Mouse (Mus musculus) heart, embryonic 15.5 days (tissue): ENCODE results near the gene Slc35b4. TPM values are rescaled to one million over a fixed set of nuclear protein-coding genes. Genes with fewer than 3 reads are reported as not detected.

Experiments used
- ATAC-seq: fragments of 200-750 bp; cut with Nextera tagmentation; replicated peaks from 2 replicates; pipeline ENCODE4 v1.8.0; 2017; ENCODE audit warnings: low read depth, moderate TSS enrichment; ENCODE audit not compliant: insufficient number of reproducible peaks, insufficient read depth, low FRiP score
- H3K27ac ChIP-seq: fragments of 300-500 bp; sonication (generic); 2 replicates; pipeline ENCODE4 v1.5.1; 2015; ENCODE audit warnings: mild to moderate bottlenecking, inconsistent platforms
- H3K27me3 ChIP-seq: fragments of 300-500 bp; sonication (generic); 2 replicates; pipeline ENCODE4 v1.6.1; 2015; ENCODE audit warnings: inconsistent platforms
- H3K36me3 ChIP-seq: fragments of 300-500 bp; sonication (generic); 2 replicates; pipeline ENCODE4 v1.6.1; 2015; ENCODE audit warnings: mild to moderate bottlenecking, inconsistent platforms
- H3K4me1 ChIP-seq: fragments of 300-500 bp; sonication (generic); replicated peaks from 2 replicates; pipeline ENCODE4 v1.6.1; 2015; ENCODE audit warnings: inconsistent platforms
- H3K4me2 ChIP-seq: fragments of 300-500 bp; sonication (generic); 2 replicates; pipeline ENCODE4 v1.6.1; 2015; ENCODE audit warnings: inconsistent platforms, mild to moderate bottlenecking, moderate library complexity
- H3K4me3 ChIP-seq: fragments of 300-500 bp; sonication (generic); 2 replicates; pipeline ENCODE4 v1.5.1; 2015; ENCODE audit warnings: mild to moderate bottlenecking, inconsistent platforms
- H3K9ac ChIP-seq: fragments of 300-500 bp; sonication (generic); 2 replicates; pipeline ENCODE4 v1.6.1; 2015; ENCODE audit warnings: mild to moderate bottlenecking, inconsistent platforms
- H3K9me3 ChIP-seq: fragments of 300-500 bp; sonication (generic); replicated peaks from 2 replicates; pipeline ENCODE4 v1.6.1; 2016; ENCODE audit warnings: inconsistent platforms
- WGBS: fragments of 180-500 bp; shearing (Covaris S2); methylation state at CpG from one replicate; pipeline ENCODE4 v1.1.7; 2015; ENCODE audit warnings: mixed read lengths; 5-methylcytosine and 5-hydroxymethylcytosine counted together
- polyA plus RNA-seq: library from polyadenylated mRNA; unstranded; fragments of >200 nt; fragmentation: Nextera tagmentation; extraction: Ambion mirVana; gene quantifications from 2 replicates; pipeline ENCODE4 v1.2.1, GENCODE M21; 2015

Slc35b4 gene
- polyA plus RNA-seq, 1 experiment from 2014 or later: 26.3 TPM

- Histone ChIP-seq H3K9ac (no peak overlapping the region), H3K9me3 (no peaks in the 10 kb centered on the region), H3K4me3 (no peak overlapping the region), H3K4me1 (peaks cover 32% of the 10 kb centered on the region), H3K36me3 (peaks cover 19% of the 10 kb centered on the region), H3K4me2 (no peak overlapping the region), H3K27me3 (no peaks in the 10 kb centered on the region), H3K27ac (peak overlapping the region; percentile 29; the same call in 1 of the 2 replicates)
- WGBS: 43% methylated on average over 3 of the region's 3 CpGs
- no peak for ATAC-seq
These were observed 22.7 kb downstream of the Slc35b4 start for GRCm38 (mm10) chr6:34154202-34154601.

- H3K9ac ChIP-seq: no peak overlapping the region
- H3K4me2 ChIP-seq: no peak overlapping the region
- H3K36me3 ChIP-seq: peaks cover 16% of the 10 kb centered on the region
- no peaks in the 10 kb centered on the region for H3K9me3 ChIP-seq
- peak overlapping the region; percentile 29; the same call in 1 of the 2 replicates for H3K27ac ChIP-seq
- H3K4me1 ChIP-seq: peaks cover 32% of the 10 kb centered on the region
- H3K4me3 ChIP-seq: no peak overlapping the region
- no peaks in the 10 kb centered on the region for H3K27me3 ChIP-seq
- no peak for ATAC-seq
- 71% methylated on average over 18 of the region's 18 CpGs for WGBS
These were observed 23.6 kb downstream of the Slc35b4 start for GRCm38 (mm10) chr6:34153069-34154052.

DNA sequence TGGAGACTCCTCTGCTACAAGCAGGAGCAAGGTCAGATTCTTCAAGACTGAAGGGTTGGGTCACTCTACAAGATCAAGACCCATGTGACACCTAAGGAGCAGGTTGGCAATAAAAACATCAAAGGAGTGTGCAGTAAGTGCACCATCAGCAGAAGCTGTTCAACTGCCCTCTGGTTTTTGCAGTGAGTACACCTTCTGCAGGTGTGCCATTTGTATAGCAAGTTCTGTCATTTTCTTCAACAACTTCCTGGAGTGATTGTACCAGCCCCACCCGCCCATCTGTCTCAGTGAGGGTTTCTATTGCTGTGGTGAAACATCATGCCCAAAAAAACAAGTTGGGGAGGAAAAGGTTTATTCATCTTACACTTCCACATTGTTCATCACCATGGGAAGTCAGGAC lies 27.1 kb downstream of the Slc35b4 start:
- H3K9me3 ChIP-seq: no peaks in the 10 kb centered on the region
- H3K27me3 ChIP-seq: no peaks in the 10 kb centered on the region
- no peak overlapping the region for H3K4me2 ChIP-seq
- H3K27ac ChIP-seq: no peak overlapping the region
- ATAC-seq: no peak
- no peak overlapping the region for H3K9ac ChIP-seq
- H3K36me3 ChIP-seq: no peaks in the 10 kb centered on the region
- WGBS: 82% methylated on average over 1 of the region's 1 CpGs
- no peak overlapping the region for H3K4me3 ChIP-seq
- peaks cover 13% of the 10 kb centered on the region for H3K4me1 ChIP-seq

DNA sequence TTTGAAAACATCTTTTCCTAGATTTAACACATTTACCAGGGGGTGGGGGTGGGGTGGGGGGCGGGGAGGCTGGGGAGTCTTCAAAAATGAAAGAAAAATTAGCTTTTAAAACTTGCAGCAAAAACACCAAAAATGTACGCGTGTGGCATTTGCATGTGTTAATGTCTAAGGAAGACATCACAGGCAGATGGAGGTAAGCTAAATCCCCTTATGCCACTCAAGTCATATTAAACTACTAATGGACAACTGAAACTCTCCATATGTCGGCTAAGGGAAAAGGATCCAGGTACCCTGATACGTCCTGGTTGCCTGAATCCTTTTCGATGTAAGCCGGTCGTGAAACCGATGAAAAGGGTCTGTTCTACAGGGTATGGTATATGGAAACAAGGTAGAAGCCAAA lies 27.8 kb downstream of the Slc35b4 start:
- no peak overlapping the region for H3K9ac ChIP-seq
- 81% methylated on average over 9 of the region's 9 CpGs for WGBS
- H3K4me1 ChIP-seq: peaks cover 6% of the 10 kb centered on the region
- H3K4me2 ChIP-seq: no peak overlapping the region
- no peak for ATAC-seq
- no peaks in the 10 kb centered on the region for H3K36me3 ChIP-seq
- no peaks in the 10 kb centered on the region for H3K9me3 ChIP-seq
- no peak overlapping the region for H3K27ac ChIP-seq
- H3K27me3 ChIP-seq: no peaks in the 10 kb centered on the region
- no peak overlapping the region for H3K4me3 ChIP-seq

GRCm38 (mm10) chr6:34148639-34149038 lies 28.3 kb downstream of the Slc35b4 start:
- H3K36me3 ChIP-seq: no peaks in the 10 kb centered on the region
- no peak overlapping the region for H3K4me3 ChIP-seq
- H3K27ac ChIP-seq: no peak overlapping the region
- H3K4me2 ChIP-seq: no peak overlapping the region
- 56% methylated on average over 7 of the region's 7 CpGs for WGBS
- no peaks in the 10 kb centered on the region for H3K9me3 ChIP-seq
- no peak overlapping the region for H3K9ac ChIP-seq
- H3K4me1 ChIP-seq: peaks cover 1% of the 10 kb centered on the region; the same call in 1 of the 2 replicates
- no peak for ATAC-seq
- no peaks in the 10 kb centered on the region for H3K27me3 ChIP-seq

DNA sequence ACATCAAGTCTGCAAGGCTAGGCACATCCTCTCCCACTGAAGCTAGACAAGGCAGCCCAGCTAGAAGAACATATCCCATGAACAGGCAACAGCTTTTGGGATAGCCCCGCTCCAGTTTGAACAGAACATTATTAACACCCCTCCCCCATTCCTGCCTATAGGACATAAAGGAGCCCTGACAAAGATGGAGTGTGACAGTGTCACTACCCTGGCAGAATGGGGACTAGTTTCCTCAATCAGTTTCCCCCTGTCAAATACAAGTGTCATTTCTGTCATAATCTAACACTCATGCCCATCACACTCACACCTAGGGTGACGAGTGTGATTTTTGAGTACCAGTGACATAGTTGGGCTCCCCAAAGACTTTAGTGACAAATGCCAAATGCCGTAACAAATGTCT lies 28.9 kb downstream of the Slc35b4 start:
- Histone ChIP-seq H3K27ac (no peak overlapping the region), H3K4me2 (no peak overlapping the region)
- WGBS: 75% methylated on average over 3 of the region's 3 CpGs

GRCm38 (mm10) chr6:34146042-34146441 lies 30.9 kb downstream of the Slc35b4 start:
- H3K4me3 ChIP-seq: no peak overlapping the region
- ATAC-seq: no peak
- H3K27ac ChIP-seq: no peak overlapping the region
- H3K9me3 ChIP-seq: no peaks in the 10 kb centered on the region
- H3K9ac ChIP-seq: no peak overlapping the region
- H3K4me2 ChIP-seq: no peak overlapping the region
- no peaks in the 10 kb centered on the region for H3K4me1 ChIP-seq
- WGBS: 58% methylated on average over 6 of the region's 6 CpGs
- H3K27me3 ChIP-seq: no peaks in the 10 kb centered on the region
- no peaks in the 10 kb centered on the region for H3K36me3 ChIP-seq

More for the DNA sequence above, 28.9 kb downstream of the Slc35b4 start:
- ATAC-seq: no peak
- H3K9me3 ChIP-seq: no peaks in the 10 kb centered on the region
- no peaks in the 10 kb centered on the region for H3K27me3 ChIP-seq
- no peaks in the 10 kb centered on the region for H3K36me3 ChIP-seq
- no peaks in the 10 kb centered on the region for H3K4me1 ChIP-seq
- no peak overlapping the region for H3K4me3 ChIP-seq
- H3K9ac ChIP-seq: no peak overlapping the region

GRCm38 (mm10) chr6:34142931-34143330 lies 34.0 kb downstream of the Slc35b4 start:
- ATAC-seq: no peak
- WGBS: 71% methylated on average over 11 of the region's 11 CpGs
- no peaks in the 10 kb centered on the region for H3K27me3 ChIP-seq
- H3K4me2 ChIP-seq: no peak overlapping the region
- H3K9me3 ChIP-seq: no peaks in the 10 kb centered on the region
- H3K27ac ChIP-seq: no peak overlapping the region
- no peak overlapping the region for H3K4me3 ChIP-seq
- no peaks in the 10 kb centered on the region for H3K36me3 ChIP-seq
- H3K9ac ChIP-seq: no peak overlapping the region
- no peaks in the 10 kb centered on the region for H3K4me1 ChIP-seq

- H3K4me3 ChIP-seq: no peak overlapping the region
- no peak overlapping the region for H3K27ac ChIP-seq
- H3K27me3 ChIP-seq: no peaks in the 10 kb centered on the region
These were observed 38.5 kb downstream of the Slc35b4 start for GRCm38 (mm10) chr6:34138366-34138765.

DNA sequence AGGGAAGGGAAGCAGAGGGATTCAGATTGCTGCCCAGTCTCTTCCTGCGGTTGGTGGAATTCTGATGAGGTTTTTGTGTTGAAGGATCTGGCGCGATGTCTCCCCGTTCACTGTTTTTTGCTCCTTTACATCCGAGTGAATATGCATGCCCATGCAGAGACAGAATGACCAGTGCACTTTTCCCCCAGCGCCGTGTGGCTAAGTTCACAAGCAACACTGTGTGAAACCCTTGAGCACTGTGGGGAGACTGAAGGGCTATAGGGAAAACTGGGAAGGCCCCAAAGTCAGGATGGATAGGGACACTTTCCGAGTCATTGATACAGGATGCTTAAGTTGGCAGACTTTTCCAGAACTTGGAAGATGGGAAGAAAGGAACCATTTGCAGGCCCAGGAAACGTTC lies 44.5 kb downstream of the Slc35b4 start:
- H3K36me3 ChIP-seq: no peaks in the 10 kb centered on the region

More at GRCm38 (mm10) chr6:34138366-34138765, 38.5 kb downstream of the Slc35b4 start:
- Histone ChIP-seq H3K9ac (no peak overlapping the region), H3K4me2 (no peak overlapping the region), H3K4me1 (no peaks in the 10 kb centered on the region), H3K36me3 (no peaks in the 10 kb centered on the region), H3K9me3 (no peaks in the 10 kb centered on the region)
- 75% methylated on average over 3 of the region's 3 CpGs for WGBS
- no peak for ATAC-seq

DNA sequence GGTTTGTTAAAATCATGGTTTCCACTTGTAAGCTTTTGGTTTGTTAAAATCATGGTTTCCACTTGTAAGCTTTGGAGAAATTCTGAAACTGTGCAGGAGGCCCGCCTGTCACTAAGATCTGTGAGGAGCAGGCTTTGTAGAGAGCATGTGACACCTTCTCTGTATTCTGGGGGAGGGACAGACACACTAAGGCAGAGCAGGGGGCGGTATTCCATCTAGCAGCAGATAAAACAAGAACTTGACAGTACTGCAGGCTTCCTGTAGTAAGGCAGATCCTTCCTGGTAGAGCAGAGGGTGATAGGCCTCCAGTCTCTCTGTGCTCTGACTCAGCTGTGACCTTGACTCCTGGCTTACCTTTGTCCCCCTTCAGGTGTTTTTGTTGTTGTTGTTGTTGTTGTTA lies 47.6 kb downstream of the Slc35b4 start:
- no peaks in the 10 kb centered on the region for H3K27me3 ChIP-seq
- no peaks in the 10 kb centered on the region for H3K36me3 ChIP-seq
- H3K4me3 ChIP-seq: no peak overlapping the region
- H3K9ac ChIP-seq: no peak overlapping the region
- no peak overlapping the region for H3K27ac ChIP-seq
- 0 out of 2 replicates have a peak, but pooled peaks cover 3% of the 10 kb centered on the region for H3K4me1 ChIP-seq
- no peak overlapping the region for H3K4me2 ChIP-seq
- H3K9me3 ChIP-seq: no peaks in the 10 kb centered on the region
- WGBS: 33% methylated on average over 2 of the region's 2 CpGs
- ATAC-seq: no peak

More for the DNA sequence above, 44.5 kb downstream of the Slc35b4 start:
- Histone ChIP-seq H3K9ac (no peak overlapping the region), H3K27ac (no peak overlapping the region), H3K4me2 (no peak overlapping the region), H3K27me3 (no peaks in the 10 kb centered on the region), H3K9me3 (no peaks in the 10 kb centered on the region), H3K4me3 (no peak overlapping the region), H3K4me1 (0 out of 2 replicates have a peak, but pooled peaks cover 3% of the 10 kb centered on the region)
- ATAC-seq: no peak
- WGBS: 84% methylated on average over 9 of the region's 9 CpGs
